Mouse (Mus musculus) intestine, embryonic 16.5 days (tissue): ENCODE results near the gene Serinc4. TPM values are rescaled to one million over a fixed set of nuclear protein-coding genes. Genes with fewer than 3 reads are reported as not detected.
A peak's percentile ranks its signal among the peaks of the same experiment; 100 is the strongest.
"Not testable (repeated sequence)": the region's sequence is repeated elsewhere in the genome, so short reads cannot be mapped to it uniquely, and the experiment has no call there.

ENCODE experiments used
- ATAC-seq: fragments of 200-750 bp; cut with Nextera tagmentation; 2 replicates; pipeline ENCODE4 v1.8.0; 2017; ENCODE audit warnings: moderate TSS enrichment, moderate library complexity
- H3K27ac ChIP-seq: fragments of 300-500 bp; sonication (generic); 2 replicates; pipeline ENCODE4 v1.5.1; 2014; ENCODE audit warnings: mild to moderate bottlenecking, low read length
- H3K27me3 ChIP-seq: fragments of 300-500 bp; sonication (generic); replicated peaks from 2 replicates; pipeline ENCODE4 v1.6.1; 2014; ENCODE audit warnings: low read length, control low read depth, mixed read lengths; ENCODE audit not compliant: control insufficient read depth, insufficient read depth
- H3K36me3 ChIP-seq: fragments of 300-500 bp; sonication (generic); 2 replicates; pipeline ENCODE4 v1.6.1; 2014; ENCODE audit warnings: low read length, control low read depth; ENCODE audit not compliant: control insufficient read depth, insufficient read depth
- H3K4me1 ChIP-seq: fragments of 300-500 bp; sonication (generic); 2 replicates; pipeline ENCODE4 v1.6.1; 2014; ENCODE audit warnings: low read length, control low read depth, mixed read lengths; ENCODE audit not compliant: control insufficient read depth, insufficient read depth
- H3K4me2 ChIP-seq: fragments of 300-500 bp; sonication (generic); 2 replicates; pipeline ENCODE4 v1.6.1; 2014; ENCODE audit warnings: low read depth, low read length, control low read depth
- H3K4me3 ChIP-seq: fragments of 300-500 bp; sonication (generic); 2 replicates; pipeline ENCODE4 v1.5.1; 2014; ENCODE audit warnings: mild to moderate bottlenecking, low read length
- H3K9ac ChIP-seq: fragments of 300-500 bp; sonication (generic); 2 replicates; pipeline ENCODE4 v1.6.1; 2014; ENCODE audit warnings: low read depth, low read length
- H3K9me3 ChIP-seq: fragments of 300-500 bp; sonication (generic); 2 replicates; pipeline ENCODE4 v1.6.1; 2016; ENCODE audit warnings: low read length, control low read depth; ENCODE audit not compliant: control insufficient read depth
- WGBS: fragments of 180-500 bp; shearing (Covaris S2); extraction: QIAGEN DNeasy Blood & Tissue Kit; methylation state at CpG from one replicate; pipeline ENCODE4 v1.1.7; 2014; 5-methylcytosine and 5-hydroxymethylcytosine counted together
- polyA plus RNA-seq: library from polyadenylated mRNA; unstranded; fragments of >200 nt; fragmentation: Nextera tagmentation; extraction: Ambion mirVana; gene quantifications from 2 replicates; pipeline ENCODE4 v1.2.1, GENCODE M21; 2015

Serinc4 gene
- 0.13 TPM in 1 of 2 replicates, not detected in the other for polyA plus RNA-seq

DNA sequence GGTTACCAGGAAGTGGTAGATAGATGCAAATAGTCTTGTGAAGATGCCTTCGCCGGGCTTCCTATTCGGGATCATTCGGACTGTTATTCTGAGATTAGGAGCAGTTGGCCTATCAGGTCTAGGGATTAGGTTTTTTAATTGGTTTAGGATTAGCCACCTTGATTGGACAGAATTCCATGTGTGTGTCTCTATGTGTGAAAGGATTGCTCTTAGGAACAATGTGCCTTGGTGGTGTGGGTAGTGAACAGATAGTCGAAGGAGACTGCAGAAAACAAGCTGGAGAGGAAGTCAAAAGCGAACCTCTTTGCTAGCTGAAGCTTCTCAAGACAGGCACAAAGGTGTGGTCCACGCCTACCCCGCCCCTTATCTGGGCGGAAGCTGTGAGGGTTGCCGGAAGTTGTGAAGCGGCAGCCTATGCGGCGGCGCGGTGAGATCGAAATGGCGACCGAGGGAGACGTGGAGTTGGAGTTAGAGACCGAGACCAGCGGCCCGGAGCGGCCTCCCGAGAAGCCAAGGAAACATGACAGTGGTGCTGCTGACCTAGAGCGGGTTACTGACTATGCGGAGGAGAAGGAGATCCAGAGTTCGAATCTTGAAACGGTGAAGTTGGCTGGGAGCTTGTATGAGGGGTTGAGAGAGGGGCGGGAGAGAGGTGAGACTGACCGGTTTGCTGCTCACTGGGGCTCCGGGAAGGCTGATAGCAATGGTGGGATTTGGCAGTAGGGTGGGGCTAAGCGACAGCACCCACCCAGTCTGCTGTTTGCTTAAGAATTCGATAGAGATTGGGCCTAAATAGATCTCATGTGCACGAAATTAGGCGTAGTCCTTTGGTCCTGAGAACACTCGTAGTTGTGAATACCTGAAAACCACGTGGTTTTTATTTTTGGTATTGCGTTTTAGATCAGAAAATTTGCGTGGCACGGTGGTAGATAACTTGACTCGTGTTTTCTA is at the start of gene Serinc4:
TSS of gene Serinc4 (minus strand) at position 90 of the 951 bp plus-strand sequence.
- ATAC-seq = peak; percentile 93

DNA sequence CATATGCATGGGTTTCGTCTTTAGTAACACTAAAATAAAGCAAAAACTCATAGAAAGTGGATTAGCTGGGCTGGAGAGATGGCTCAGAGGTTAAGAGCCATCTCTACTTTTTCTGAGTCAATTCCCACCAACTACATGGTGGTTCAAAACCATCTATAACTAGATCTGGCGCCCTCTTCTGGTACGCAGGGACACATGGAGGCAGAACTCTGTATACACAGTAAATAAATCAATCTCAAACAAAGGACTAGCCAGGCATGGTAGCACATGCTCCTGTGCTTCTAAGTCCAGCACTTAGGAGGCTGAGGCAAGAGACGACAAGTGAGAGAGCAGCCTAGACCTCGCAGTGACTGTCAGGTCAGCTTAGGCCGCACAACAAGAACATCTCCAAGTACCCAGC is 45.0 kb upstream of the Serinc4 start:
- 82% methylated on average over 2 of the region's 6 CpGs for WGBS
- H3K4me1 ChIP-seq, H3K4me2 ChIP-seq, H3K27ac ChIP-seq, ATAC-seq, H3K4me3 ChIP-seq, H3K27me3 ChIP-seq, H3K9ac ChIP-seq, H3K36me3 ChIP-seq, H3K9me3 ChIP-seq: not testable (repeated sequence)

More for the DNA sequence above, at the start of gene Serinc4:
- Histone ChIP-seq H3K27ac (peak within 1 kb of the TSS; percentile 78), H3K4me2 (peak within 1 kb of the TSS; percentile 63), H3K4me1 (peaks cover 11% of the 10 kb centered on the region), H3K9me3 (no peaks in the 10 kb centered on the region), H3K36me3 (peaks cover 3% of the 10 kb centered on the region; the same call in 1 of the 2 replicates), H3K9ac (peak within 1 kb of the TSS; percentile 82), H3K27me3 (no peaks in the 10 kb centered on the region), H3K4me3 (peak within 1 kb of the TSS; percentile 75)
- 3% methylated on average over 41 of the region's 41 CpGs for WGBS

- not testable (repeated sequence) for H3K4me3 ChIP-seq, H3K36me3 ChIP-seq, H3K9ac ChIP-seq, ATAC-seq, H3K4me1 ChIP-seq, H3K27ac ChIP-seq, H3K4me2 ChIP-seq, H3K9me3 ChIP-seq, H3K27me3 ChIP-seq
- WGBS = 90% methylated on average over 1 of the region's 2 CpGs
These were observed 27.8 kb upstream of the Serinc4 start for GRCm38 (mm10) chr2:121484403-121484802.

DNA sequence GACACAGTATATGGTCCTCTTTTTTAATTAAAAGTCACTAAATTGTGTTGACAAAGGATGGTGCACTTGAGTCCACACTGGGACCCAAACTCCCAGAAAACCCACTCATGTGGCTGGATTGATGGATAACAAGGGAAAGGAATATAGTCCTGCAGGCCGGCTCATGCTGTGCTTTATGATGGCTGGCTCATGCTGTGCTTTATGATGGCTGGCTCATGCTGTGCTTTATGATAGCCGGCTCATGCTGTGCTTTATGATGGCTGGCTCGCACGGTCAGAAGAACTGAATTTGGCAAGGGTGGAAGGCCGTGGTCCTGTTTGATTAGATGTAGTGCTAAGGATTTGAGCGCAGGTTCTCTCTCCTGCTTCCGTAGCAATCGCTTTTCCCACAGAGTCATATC is 27.0 kb upstream of the Serinc4 start:
- H3K4me1 ChIP-seq = no peaks in the 10 kb centered on the region
- WGBS = 59% methylated on average over 8 of the region's 8 CpGs

GRCm38 (mm10) chr2:121480916-121481315 is 24.3 kb upstream of the Serinc4 start:
- ATAC-seq = not testable (repeated sequence)

More for the DNA sequence above, 27.0 kb upstream of the Serinc4 start:
- Histone ChIP-seq H3K4me3 (no peak overlapping the region), H3K4me2 (no peak overlapping the region), H3K36me3 (no peaks in the 10 kb centered on the region), H3K9me3 (no peaks in the 10 kb centered on the region), H3K27ac (no peak overlapping the region), H3K9ac (no peak overlapping the region), H3K27me3 (no peaks in the 10 kb centered on the region)
- no peak for ATAC-seq

DNA sequence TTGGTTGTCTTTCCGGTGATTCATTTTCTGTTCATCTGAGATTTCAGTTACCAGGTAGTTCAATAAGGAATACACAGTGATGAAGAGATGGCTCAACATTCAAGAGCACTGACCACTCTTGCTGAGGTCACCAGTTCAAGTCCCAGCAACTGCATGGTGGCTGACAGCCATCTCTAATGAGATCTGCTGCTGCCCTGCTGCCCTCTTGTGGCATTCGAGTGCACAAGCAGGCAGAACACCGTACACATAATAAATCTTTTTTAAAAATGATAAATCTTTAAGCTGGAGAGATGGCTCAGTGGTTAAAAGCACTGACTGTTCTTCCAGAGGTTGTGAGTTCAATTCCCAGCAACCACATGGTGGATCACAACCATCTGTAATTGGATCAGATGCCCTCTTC is 23.9 kb upstream of the Serinc4 start:
- 60% methylated on average over 3 of the region's 3 CpGs for WGBS
- no peak overlapping the region for H3K4me3 ChIP-seq
- H3K9me3 ChIP-seq = no peaks in the 10 kb centered on the region
- H3K27me3 ChIP-seq = no peaks in the 10 kb centered on the region
- no peak overlapping the region for H3K27ac ChIP-seq
- H3K36me3 ChIP-seq = no peaks in the 10 kb centered on the region
- H3K4me1 ChIP-seq = no peaks in the 10 kb centered on the region
- ATAC-seq = no peak
- H3K9ac ChIP-seq = no peak overlapping the region
- no peak overlapping the region for H3K4me2 ChIP-seq

More at GRCm38 (mm10) chr2:121480916-121481315, 24.3 kb upstream of the Serinc4 start:
- H3K4me3 ChIP-seq, H3K27me3 ChIP-seq, H3K4me1 ChIP-seq, H3K9ac ChIP-seq, H3K4me2 ChIP-seq, H3K27ac ChIP-seq, H3K9me3 ChIP-seq, H3K36me3 ChIP-seq: not testable (repeated sequence)
- 84% methylated on average over 13 of the region's 13 CpGs for WGBS

- Histone ChIP-seq H3K36me3 (no peaks in the 10 kb centered on the region), H3K4me2 (no peak overlapping the region), H3K9ac (no peak overlapping the region), H3K9me3 (no peaks in the 10 kb centered on the region), H3K4me3 (no peak overlapping the region), H3K4me1 (0 out of 2 replicates have a peak, but pooled peaks cover 2% of the 10 kb centered on the region), H3K27me3 (no peaks in the 10 kb centered on the region), H3K27ac (no peak overlapping the region)
- ATAC-seq = no peak
- 80% methylated on average over 3 of the region's 3 CpGs for WGBS
These were observed 21.1 kb upstream of the Serinc4 start for GRCm38 (mm10) chr2:121477491-121478266.

GRCm38 (mm10) chr2:121475306-121475705 is 18.7 kb upstream of the Serinc4 start:
- H3K4me3 ChIP-seq, H3K27ac ChIP-seq, H3K9me3 ChIP-seq, H3K36me3 ChIP-seq, H3K4me1 ChIP-seq, H3K9ac ChIP-seq, H3K27me3 ChIP-seq, H3K4me2 ChIP-seq, ATAC-seq: not testable (repeated sequence)
- WGBS = 92% methylated on average over 2 of the region's 2 CpGs

DNA sequence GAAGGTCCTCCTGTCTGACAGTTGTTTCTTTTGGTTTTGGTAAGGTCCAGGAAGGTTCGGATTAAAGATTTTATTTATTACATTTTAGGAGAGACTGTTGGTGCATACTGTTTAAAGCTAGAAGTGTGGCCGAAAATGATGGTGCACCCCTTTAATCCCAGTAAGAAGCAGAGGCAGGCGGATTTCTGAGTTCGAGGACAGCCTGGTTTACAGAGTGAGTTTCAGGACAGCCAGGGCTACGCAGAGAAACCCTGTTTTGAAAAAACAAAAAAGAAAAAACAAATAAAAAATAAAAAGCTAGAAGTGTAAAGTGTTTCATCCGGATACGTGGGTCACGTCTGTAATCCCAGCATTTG is 17.6 kb upstream of the Serinc4 start:
- ATAC-seq = no peak; the same call in 1 of the 2 replicates
- no peaks in the 10 kb centered on the region for H3K27me3 ChIP-seq
- WGBS = 32% methylated on average over 8 of the region's 8 CpGs
- H3K4me2 ChIP-seq = peak overlapping the region; percentile 62
- H3K36me3 ChIP-seq = no peaks in the 10 kb centered on the region
- peak overlapping the region; percentile 73 for H3K9ac ChIP-seq
- H3K9me3 ChIP-seq = no peaks in the 10 kb centered on the region
- H3K27ac ChIP-seq = 0 out of 2 replicates have a peak overlapping the region, but pooled peaks have one; percentile 33
- peak overlapping the region; percentile 63 for H3K4me3 ChIP-seq
- H3K4me1 ChIP-seq = 0 out of 2 replicates have a peak, but pooled peaks cover 2% of the 10 kb centered on the region
